Comparison of ENCODE assay signal across 7 mouse cellular contexts in the genomic region with DNA sequence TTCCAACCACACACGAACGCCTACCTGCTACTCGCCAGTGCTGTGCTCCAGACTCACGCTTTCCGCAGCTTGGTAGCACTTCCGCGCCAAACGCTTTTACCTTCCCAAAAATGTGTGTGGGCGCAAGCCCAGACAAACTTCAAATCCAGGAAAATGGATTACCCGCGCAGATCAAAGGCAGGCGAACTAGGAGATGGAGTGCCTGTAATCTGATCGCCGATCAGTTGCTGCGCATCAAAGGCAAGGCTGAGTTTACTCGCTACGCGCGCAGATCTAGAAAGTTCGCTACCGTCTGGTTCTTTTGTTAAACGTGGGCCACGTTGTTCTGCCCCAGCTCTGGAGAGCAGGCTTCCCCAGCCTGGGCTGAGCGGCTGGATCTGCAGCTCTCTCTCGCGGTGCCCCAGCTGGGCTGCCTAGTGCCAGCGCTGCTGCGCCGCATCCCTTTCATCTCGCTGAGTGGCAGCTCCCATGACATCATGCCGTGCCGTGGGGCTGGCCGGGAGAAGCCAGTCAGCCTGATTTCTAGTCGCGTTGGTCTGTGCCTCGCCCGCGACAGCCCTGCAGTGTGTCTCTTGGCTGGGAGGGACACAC. TPM values are rescaled to one million over a fixed set of nuclear protein-coding genes. Genes with fewer than 3 reads are reported as not detected.
DNase-seq lines count a peak whose midpoint lies in the region; ATAC-seq and TF ChIP-seq lines count a peak whose summit lies in the region.

TSS of gene Tnfrsf19 (minus strand) at position 400 of the 591 bp plus-strand sequence.

- ATAC-seq in embryonic facial prominence, embryonic 11.5 days (replicated peaks; ENCODE audit: insufficient number of reproducible peaks, low FRiP score, low TSS enrichment, low read depth) = peak; percentile 96
- peak; percentile 87 for ATAC-seq in limb, embryonic 15.5 days (ENCODE audit: insufficient number of reproducible peaks, low FRiP score, low TSS enrichment, low read depth)

- H3K27me3 ChIP-seq in embryonic facial prominence, embryonic 11.5 days (ENCODE audit: control insufficient read depth, insufficient read depth, low read length) = no peaks in the 10 kb centered on the region
- no peaks in the 10 kb centered on the region for H3K27me3 ChIP-seq in limb, embryonic 15.5 days
- peaks cover 21% of the 10 kb centered on the region for H3K27me3 ChIP-seq in myocyte (ENCODE audit: control insufficient read depth, insufficient read depth, insufficient read length)

- WGBS in embryonic facial prominence, embryonic 11.5 days = under 1% methylated on average over 38 of the region's 38 CpGs
- under 1% methylated on average over 38 of the region's 38 CpGs for WGBS in limb, embryonic 15.5 days

- peak within 1 kb of the TSS; percentile 39 for H3K4me3 ChIP-seq in embryonic facial prominence, embryonic 11.5 days (ENCODE audit: low read depth, low read length)
- peak within 1 kb of the TSS; percentile 46 for H3K4me3 ChIP-seq in limb, embryonic 15.5 days
- H3K4me3 ChIP-seq in myocyte = no peak within 1 kb of the TSS

- H3K4me2 ChIP-seq in embryonic facial prominence, embryonic 11.5 days (ENCODE audit: low read depth, low read length) = peak within 1 kb of the TSS; percentile 72
- H3K4me2 ChIP-seq in limb, embryonic 15.5 days = peak within 1 kb of the TSS; percentile 80
- peak within 1 kb of the TSS; percentile 66 for H3K4me2 ChIP-seq in myocyte (ENCODE audit: low read depth)

- peak within 1 kb of the TSS; percentile 66 for H3K9ac ChIP-seq in embryonic facial prominence, embryonic 11.5 days (replicated peaks; ENCODE audit: low read length)
- peak within 1 kb of the TSS; percentile 37 for H3K9ac ChIP-seq in limb, embryonic 15.5 days

- H3ac ChIP-seq in myocyte (ENCODE audit: control insufficient read depth, insufficient read length) = no peak within 1 kb of the TSS

- DNase-seq in adrenal gland, postnatal 36 days = peak; percentile 92 to 93
- peak; percentile 90 for DNase-seq in embryonic facial prominence, embryonic 11.5 days (ENCODE audit: low spot score)
- peak; percentile 72 to 73 for DNase-seq in heart, adult 18-20 months
- DNase-seq in kidney, adult 9 months = peak; percentile 10
- peak; percentile 28 to 71 for DNase-seq in spleen, postnatal 4 days (ENCODE audit: low spot score in 2 of 2)

- H3K27ac ChIP-seq in embryonic facial prominence, embryonic 11.5 days (replicated peaks; ENCODE audit: low read depth, low read length) = peak within 1 kb of the TSS; percentile 78
- peak within 1 kb of the TSS; percentile 85 for H3K27ac ChIP-seq in limb, embryonic 15.5 days

- no peaks in the 10 kb centered on the region for H3K36me3 ChIP-seq in embryonic facial prominence, embryonic 11.5 days (replicated peaks; ENCODE audit: control insufficient read depth, insufficient read depth, low read depth, low read length)
- no peaks in the 10 kb centered on the region for H3K36me3 ChIP-seq in limb, embryonic 15.5 days
- H3K36me3 ChIP-seq in myocyte (ENCODE audit: control insufficient read depth, insufficient read depth) = no peaks in the 10 kb centered on the region

- H3K9me3 ChIP-seq in embryonic facial prominence, embryonic 11.5 days (replicated peaks; ENCODE audit: control insufficient read depth, low read length) = no peaks in the 10 kb centered on the region
- H3K9me3 ChIP-seq in limb, embryonic 15.5 days = no peaks in the 10 kb centered on the region

- TF ChIP-seq POLR2A in myocyte (IDR thresholded peaks at IDR 0.05; ENCODE audit: insufficient read length, low read depth) = no peak

- no peaks in the 10 kb centered on the region for H3K79me2 ChIP-seq in myocyte (ENCODE audit: control insufficient read depth, insufficient read depth)

- peaks cover 5% of the 10 kb centered on the region; the same call in 1 of the 2 replicates for H3K4me1 ChIP-seq in embryonic facial prominence, embryonic 11.5 days (ENCODE audit: control insufficient read depth, insufficient read depth, low read length)
- peaks cover 18% of the 10 kb centered on the region for H3K4me1 ChIP-seq in limb, embryonic 15.5 days

TF ChIP-seq in myocyte, 11 proteins besides CTCF, POLR2A, EP300 and RAD21:
- no peak for TF ChIP-seq CEBPB (IDR thresholded peaks at IDR 0.05; ENCODE audit: insufficient read depth, poor library complexity, severe bottlenecking)
- TF ChIP-seq TCF3 (IDR thresholded peaks at IDR 0.05; ENCODE audit: insufficient read length, low read depth) = no peak

RNA-seq across cellular contexts. Expression of gene Tnfrsf19, which starts in this region (rescaled TPM):
- total RNA-seq in adrenal gland, postnatal 36 days (2021) = 10 to 100 TPM; 48.1 to 71.4 TPM
- polyA plus RNA-seq in embryonic facial prominence, embryonic 11.5 days (2014; fragmentation: Nextera tagmentation; extraction: Ambion mirVana) = 60.1 and 62.6 TPM in 2 replicates
- total RNA-seq in heart, adult 18-20 months (2021) = 1 to 10 TPM; 2.8 to 3.2 TPM
- polyA plus RNA-seq in limb, embryonic 15.5 days (2015; fragmentation: Nextera tagmentation; extraction: Ambion mirVana) = 63.3 and 67.0 TPM in 2 replicates
- 0.80 TPM for polyA plus RNA-seq in myocyte (2012; fragmentation: generic; extraction: Trizol)

Comparison
In these comparisons a context has a peak if more than half of its experiments do, and no peak if none do; other contexts are left out.
1. RNA of gene Tnfrsf19 (total RNA-seq): 48.1 to 71.4 TPM in adrenal gland, postnatal 36 days; 2.8 to 3.2 TPM in heart, adult 18-20 months; every median in the first group is over 10 times any median in the second.
2. RNA of gene Tnfrsf19 (polyA plus RNA-seq): 63.3 to 67.0 TPM in limb, embryonic 15.5 days and 60.1 to 62.6 TPM in embryonic facial prominence, embryonic 11.5 days; 0.80 TPM in myocyte (single experiment); every median in the first group is over 10 times any median in the second.
3. DNase-seq: peak in every context shown above with its lines; median percentile 92 in adrenal gland, postnatal 36 days; 90 in embryonic facial prominence, embryonic 11.5 days; 72 in heart, adult 18-20 months; 50 in spleen, postnatal 4 days; 10 in kidney, adult 9 months.
4. Peak in every context shown above with its lines, with median percentiles within 50 percentile points of each other: H3K4me2 ChIP-seq.